Mouse (Mus musculus) ES-E14 (cell line): ENCODE data around the gene Olfr10. TPM values are rescaled to one million over a fixed set of nuclear protein-coding genes. Genes with fewer than 3 reads are reported as not detected.

Experiments used
- DNase-seq: peaks from one replicate; pipeline ENCODE4 v3.0.0-alpha.2; 2013; ENCODE audit warnings: low read depth, low spot score
- H3K27ac ChIP-seq: 2 replicates; pipeline ENCODE4 v1.5.1; 2012; ENCODE audit warnings: low read depth, mild to moderate bottlenecking, low read length, moderate library complexity, mixed read lengths; ENCODE audit not compliant: poor library complexity, insufficient read depth, severe bottlenecking
- H3K36me3 ChIP-seq: 2 replicates; pipeline ENCODE4 v1.6.1; 2012; ENCODE audit warnings: mild to moderate bottlenecking, low read length, moderate library complexity, mixed read lengths; ENCODE audit not compliant: control insufficient read depth, poor library complexity, insufficient read depth, severe bottlenecking
- H3K4me1 ChIP-seq, 2 experiments: fragments of 150-350 bp in 1 of 2; sonication (generic) in 1 of 2; 2 replicates each; pipeline ENCODE4 v1.6.1; 2012; ENCODE audit warnings: low read length in 2 of 2, mild to moderate bottlenecking in 1 of 2, mixed read lengths in 1 of 2; ENCODE audit not compliant: control insufficient read depth in 2 of 2, insufficient read depth in 2 of 2, poor library complexity in 1 of 2
- H3K4me3 ChIP-seq, 2 experiments: fragments of 150-350 bp in 1 of 2; sonication (generic) in 1 of 2; 2 replicates each; pipeline ENCODE4 v1.5.1; 2012; ENCODE audit warnings: low read length in 2 of 2, low read depth in 1 of 2, mild to moderate bottlenecking in 1 of 2, mixed read lengths in 1 of 2; ENCODE audit not compliant: insufficient read depth in 1 of 2, poor library complexity in 1 of 2, severe bottlenecking in 1 of 2
- H3K9ac ChIP-seq: 2 replicates; pipeline ENCODE4 v1.6.1; 2012; ENCODE audit warnings: low read depth, mild to moderate bottlenecking, low read length, mixed read lengths; ENCODE audit not compliant: poor library complexity, insufficient read depth, severe bottlenecking
- H3K9me3 ChIP-seq: fragments of 150-350 bp; sonication (generic); 2 replicates; pipeline ENCODE4 v1.6.1; 2012; ENCODE audit warnings: low read depth, mild to moderate bottlenecking, low read length; ENCODE audit not compliant: control insufficient read depth, insufficient read depth
- CHD2 ChIP-seq: IDR thresholded peaks from 2 replicates; pipeline ENCODE4 v1.6.1; 2014; ENCODE audit warnings: mild to moderate bottlenecking, low read depth, low read length, inconsistent platforms
- HCFC1 ChIP-seq: IDR thresholded peaks from 2 replicates; pipeline ENCODE4 v1.6.1; 2012; ENCODE audit warnings: low read length, inconsistent platforms, borderline replicate concordance; ENCODE audit not compliant: insufficient read depth
- MAFK ChIP-seq: IDR thresholded peaks from 2 replicates; pipeline ENCODE4 v1.6.1; 2014; ENCODE audit warnings: mild to moderate bottlenecking, low read depth, low read length, inconsistent platforms; ENCODE audit not compliant: insufficient read depth
- ZC3H11A ChIP-seq: IDR thresholded peaks from 2 replicates; pipeline ENCODE4 v1.6.1; 2012; ENCODE audit warnings: low read depth, mild to moderate bottlenecking, inconsistent platforms, low read length, borderline replicate concordance
- ZNF384 ChIP-seq: IDR thresholded peaks from 2 replicates; pipeline ENCODE4 v1.6.1; 2012; ENCODE audit warnings: low read depth, low read length, inconsistent platforms
- in situ Hi-C, 2 experiments: fragments of 600-800 bp; cut with MboI; formaldehyde crosslinking; loops; one replicate each; pipeline ENCODE4 v1.15.1; 2025; ENCODE audit warnings: low sequenced_read_pairs in 2 of 2, inconsistent platforms in 1 of 2; ENCODE audit not compliant: unreplicated experiment in 2 of 2
- total RNA-seq: library from RNA; depleted of rRNA; stranded (reverse); fragments of 300-350 nt; gene quantifications from 2 replicates; pipeline ENCODE4 v1.2.3, GENCODE M21; 2012; rRNA removed

Olfr10 gene
- total RNA-seq: not detected in 2 replicates

- no peak within 1 kb of the TSS for H3K27ac ChIP-seq
- no peaks in the 10 kb centered on the region for H3K4me1 ChIP-seq
- H3K36me3 ChIP-seq: no peaks in the 10 kb centered on the region
- in situ Hi-C loops: no loop called here
- TF ChIP-seq HCFC1 (no peak), CHD2 (no peak), MAFK (no peak), ZC3H11A (no peak), ZNF384 (no peak)
- H3K9me3 ChIP-seq: no peaks in the 10 kb centered on the region
- no peak within 1 kb of the TSS for H3K9ac ChIP-seq
- no peak within 1 kb of the TSS for H3K4me3 ChIP-seq
- no peak for DNase-seq
Observed at GRCm38 (mm10) chr11:49304441-49304840, at the start of gene Olfr10. Gene Olfr10, plus strand, starts transcription at chr11:49304741.

- no peak for DNase-seq
- no peak overlapping the region for H3K9ac ChIP-seq
- peaks cover 4% of the 10 kb centered on the region; the same call in 1 of the 2 replicates for H3K36me3 ChIP-seq
- H3K9me3 ChIP-seq: no peaks in the 10 kb centered on the region
- H3K4me1 ChIP-seq: peaks cover 2 to 12% of the 10 kb centered on the region in 2 experiments; a peak in 1 of 4 replicates
- H3K27ac ChIP-seq: no peak overlapping the region
- H3K4me3 ChIP-seq: no peak overlapping the region
- in situ Hi-C loops: loop anchor here in 1 of 2 experiments (25.0 kb wide), 1 partner anchor 397 kb away; the partner anchor contains the start of gene Irgm1
- TF ChIP-seq ZC3H11A: no peak
- TF ChIP-seq CHD2: no peak
- no peak for TF ChIP-seq HCFC1
- TF ChIP-seq ZNF384: no peak
- TF ChIP-seq MAFK: no peak
Observed at GRCm38 (mm10) chr11:49259296-49259695, 45.2 kb upstream of the Olfr10 start.

- in situ Hi-C loops: loop anchor here (10.0 to 25.0 kb wide), 2 partner anchors 385 to 398 kb away; partner anchors contain the start of gene Irgm1 (in 2 of the 2)
- TF ChIP-seq MAFK (no peak), HCFC1 (no peak), ZC3H11A (no peak), CHD2 (no peak), ZNF384 (no peak)
- peaks cover 2 to 12% of the 10 kb centered on the region in 2 experiments; a peak in 1 of 4 replicates for H3K4me1 ChIP-seq
- no peak for DNase-seq
- H3K9me3 ChIP-seq: no peaks in the 10 kb centered on the region
- peaks cover 2% of the 10 kb centered on the region; the same call in 1 of the 2 replicates for H3K36me3 ChIP-seq
- no peak overlapping the region; a peak in 1 of 4 replicates for H3K4me3 ChIP-seq
- H3K27ac ChIP-seq: no peak overlapping the region
- H3K9ac ChIP-seq: no peak overlapping the region
Observed at GRCm38 (mm10) chr11:49259829-49260228, 44.7 kb upstream of the Olfr10 start.

- peaks cover 2% of the 10 kb centered on the region; the same call in 1 of the 2 replicates for H3K36me3 ChIP-seq
Observed at GRCm38 (mm10) chr11:49260598-49261312, 43.8 kb upstream of the Olfr10 start.

More at GRCm38 (mm10) chr11:49260598-49261312, 43.8 kb upstream of the Olfr10 start:
- no peak overlapping the region for H3K27ac ChIP-seq
- in situ Hi-C loops: loop anchor here (10.0 to 25.0 kb wide), 2 partner anchors 386 to 398 kb away; partner anchors contain the start of gene Irgm1 (in 2 of the 2)
- H3K9me3 ChIP-seq: no peaks in the 10 kb centered on the region
- DNase-seq: no peak
- TF ChIP-seq ZNF384 (no peak), ZC3H11A (no peak), CHD2 (no peak), HCFC1 (no peak), MAFK (no peak)
- peak overlapping the region; percentile 3 to 50; a peak in 3 of 4 replicates for H3K4me3 ChIP-seq
- peaks cover 2 to 12% of the 10 kb centered on the region in 2 experiments; a peak in 1 of 4 replicates for H3K4me1 ChIP-seq
- H3K9ac ChIP-seq: no peak overlapping the region
